Mouse (Mus musculus): ENCODE measurements around the gene Rsph1.

GRCm38 (mm10) chr17:31241156-31241555, 36.0 kb downstream of the Rsph1 start:
- no peak for TF ChIP-seq POLR2A (IDR thresholded peaks at IDR 0.05; ENCODE audit: borderline replicate concordance, control insufficient read depth, low read depth, low read length)
- TF ChIP-seq CTCF (IDR thresholded peaks at IDR 0.05; ENCODE audit: control insufficient read depth, insufficient read depth, low read length) = no peak
